Mouse (Mus musculus) liver, embryonic 14.5 days (tissue): ENCODE results near the gene Il22ra1.

Experiments
- CTCF ChIP-seq: IDR thresholded peaks from 2 replicates; pipeline ENCODE4 v1.5.1; 2016; ENCODE audit warnings: antibody characterized with exemption, low read depth, control low read depth
- EP300 ChIP-seq: IDR thresholded peaks from 2 replicates; pipeline ENCODE4 v1.6.1; 2016; ENCODE audit warnings: antibody characterized with exemption, low read depth

GRCm38 (mm10) chr4:135772671-135773070 lies 44.7 kb downstream of the Il22ra1 start:
- no peak for TF ChIP-seq EP300
- no peak for TF ChIP-seq CTCF
